Mouse (Mus musculus) lung, embryonic 15.5 days (tissue): ENCODE measurements around the gene Eva1c. TPM values are rescaled to one million over a fixed set of nuclear protein-coding genes. Genes with fewer than 3 reads are reported as not detected.
"Not testable (repeated sequence)": the region's sequence is repeated elsewhere in the genome, so short reads cannot be mapped to it uniquely, and the experiment has no call there.

ENCODE experiments used
- ATAC-seq: fragments of 200-750 bp; cut with Nextera tagmentation; 2 replicates; pipeline ENCODE4 v1.8.0; 2017; ENCODE audit warnings: moderate number of reproducible peaks, borderline replicate concordance; ENCODE audit not compliant: low FRiP score, low TSS enrichment; ENCODE audit errors: extremely low read depth
- H3K27ac ChIP-seq: fragments of 300-500 bp; sonication (generic); 2 replicates; pipeline ENCODE4 v1.5.1; 2015; ENCODE audit warnings: moderate library complexity, mild to moderate bottlenecking, inconsistent platforms
- H3K27me3 ChIP-seq: fragments of 300-500 bp; sonication (generic); 2 replicates; pipeline ENCODE4 v1.6.1; 2015; ENCODE audit warnings: inconsistent platforms
- H3K36me3 ChIP-seq: fragments of 300-500 bp; sonication (generic); 2 replicates; pipeline ENCODE4 v1.6.1; 2015; ENCODE audit warnings: inconsistent platforms
- H3K4me1 ChIP-seq: fragments of 300-500 bp; sonication (generic); 2 replicates; pipeline ENCODE4 v1.6.1; 2015; ENCODE audit warnings: inconsistent platforms
- H3K4me2 ChIP-seq: fragments of 300-500 bp; sonication (generic); 2 replicates; pipeline ENCODE4 v1.6.1; 2015; ENCODE audit warnings: inconsistent platforms, mild to moderate bottlenecking, moderate library complexity
- H3K4me3 ChIP-seq: fragments of 300-500 bp; sonication (generic); 2 replicates; pipeline ENCODE4 v1.5.1; 2015; ENCODE audit warnings: mild to moderate bottlenecking, inconsistent platforms
- H3K9ac ChIP-seq: fragments of 300-500 bp; sonication (generic); 2 replicates; pipeline ENCODE4 v1.6.1; 2015; ENCODE audit warnings: inconsistent platforms
- H3K9me3 ChIP-seq: fragments of 300-500 bp; sonication (generic); 2 replicates; pipeline ENCODE4 v1.6.1; 2016; ENCODE audit warnings: inconsistent platforms
- WGBS: fragments of 180-500 bp; shearing (Covaris S2); methylation state at CpG from one replicate; pipeline ENCODE4 v1.1.7; 2015; 5-methylcytosine and 5-hydroxymethylcytosine counted together
- polyA plus RNA-seq: library from polyadenylated mRNA; unstranded; fragments of >200 nt; fragmentation: Nextera tagmentation; extraction: Ambion mirVana; gene quantifications from 2 replicates; pipeline ENCODE4 v1.2.1, GENCODE M21; 2015

Gene Eva1c
- polyA plus RNA-seq, 1 experiment from 2014 or later = 2.8 TPM

DNA sequence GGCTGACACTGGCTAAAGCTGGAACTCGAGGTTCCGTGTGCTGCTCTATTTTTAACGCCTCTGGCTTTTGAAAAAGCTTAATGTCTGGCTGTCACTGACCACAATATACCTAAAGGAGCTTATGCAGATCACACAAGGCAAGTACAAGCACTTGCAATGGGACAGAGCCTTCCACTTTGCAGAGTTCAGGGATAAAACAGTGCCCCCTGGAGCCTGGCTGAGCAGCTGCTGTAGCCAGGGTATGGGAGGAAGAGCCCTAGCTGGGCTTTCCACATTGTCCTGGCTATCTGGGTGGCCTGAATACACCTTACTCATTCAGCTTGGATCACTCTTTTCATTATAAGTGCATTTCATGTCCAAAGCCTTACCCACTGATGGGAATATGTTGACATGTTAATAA lies 24.6 kb upstream of the Eva1c start:
- Histone ChIP-seq H3K4me2 (no peak overlapping the region), H3K36me3 (peaks cover 32% of the 10 kb centered on the region; the same call in 1 of the 2 replicates), H3K27ac (no peak overlapping the region), H3K27me3 (no peaks in the 10 kb centered on the region), H3K9ac (no peak overlapping the region), H3K4me1 (0 out of 2 replicates have a peak, but pooled peaks cover 3% of the 10 kb centered on the region), H3K9me3 (no peaks in the 10 kb centered on the region), H3K4me3 (no peak overlapping the region)
- no peak for ATAC-seq
- WGBS = 89% methylated on average over 3 of the region's 3 CpGs

DNA sequence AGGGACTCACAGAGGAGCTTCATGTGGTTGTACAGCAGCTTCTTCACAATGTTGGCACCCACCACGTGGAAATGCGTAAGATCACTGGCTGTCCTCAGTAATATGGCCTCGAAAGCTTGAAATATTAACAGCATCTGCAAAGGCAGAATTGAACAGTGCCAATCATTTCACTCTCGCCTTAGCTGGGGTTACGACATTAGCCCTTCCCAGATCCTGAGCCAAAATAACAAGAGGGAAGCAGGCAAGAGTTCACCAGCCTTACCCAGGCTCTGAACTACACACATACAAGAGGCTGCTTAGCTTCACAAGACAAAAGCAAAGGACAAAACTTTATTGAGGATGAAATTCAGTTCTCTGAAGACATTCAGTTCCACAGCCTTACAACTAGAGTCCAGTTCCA lies 22.1 kb upstream of the Eva1c start:
- 92% methylated on average over 5 of the region's 5 CpGs for WGBS
- H3K27me3 ChIP-seq = no peaks in the 10 kb centered on the region
- H3K4me3 ChIP-seq = no peak overlapping the region
- peaks cover 29% of the 10 kb centered on the region; the same call in 1 of the 2 replicates for H3K36me3 ChIP-seq
- no peak for ATAC-seq
- no peak overlapping the region for H3K9ac ChIP-seq
- H3K9me3 ChIP-seq = no peaks in the 10 kb centered on the region
- peaks cover 2% of the 10 kb centered on the region; the same call in 1 of the 2 replicates for H3K4me1 ChIP-seq
- no peak overlapping the region for H3K27ac ChIP-seq
- H3K4me2 ChIP-seq = no peak overlapping the region

DNA sequence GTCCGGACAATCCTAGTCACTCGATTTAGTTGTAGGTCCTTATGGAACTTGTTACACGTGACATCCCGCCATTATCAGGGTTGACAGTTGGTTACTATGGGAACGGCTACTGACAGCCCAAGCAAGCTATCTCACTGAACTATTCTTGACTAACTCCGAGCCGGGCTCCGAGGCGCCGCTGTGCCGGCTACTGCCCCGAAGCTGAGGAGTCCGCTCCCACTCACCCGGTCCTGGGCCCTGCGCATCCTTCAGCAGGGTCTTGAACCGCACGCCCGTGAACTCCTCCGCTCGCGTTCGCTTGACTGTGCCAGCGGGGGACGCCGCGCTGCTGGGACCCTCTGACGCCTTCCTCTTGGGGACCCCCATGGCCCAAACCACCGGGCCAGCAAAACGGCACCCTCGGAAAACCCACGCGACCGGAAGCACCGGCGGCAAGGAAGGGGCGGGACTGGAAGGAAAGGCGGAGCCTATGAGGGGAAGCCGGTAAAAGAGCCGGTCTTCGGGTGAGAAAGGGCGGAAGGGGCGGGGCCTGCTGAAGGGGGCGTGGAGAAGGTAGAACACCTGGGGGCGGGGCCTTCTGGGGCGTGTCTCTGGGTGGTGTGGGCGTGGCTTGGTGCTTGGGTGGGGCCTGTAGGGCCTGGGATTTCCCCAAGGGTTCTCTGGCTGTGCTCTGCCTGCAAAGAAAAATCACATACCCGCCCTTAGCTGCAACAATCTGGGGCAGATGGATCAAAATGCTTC lies 16.4 kb upstream of the Eva1c start, which contains the start of gene Urb1:
Urb1 (minus strand) TSS at position 439 of the 741 bp plus-strand sequence.
- H3K27me3 ChIP-seq = no peaks in the 10 kb centered on the region
- peak within 1 kb of the TSS; percentile 80 for H3K27ac ChIP-seq
- peak within 1 kb of the TSS; percentile 52 for H3K9ac ChIP-seq
- H3K4me2 ChIP-seq = peak within 1 kb of the TSS; percentile 89
- peaks cover 12% of the 10 kb centered on the region; the same call in 1 of the 2 replicates for H3K4me1 ChIP-seq
- under 1% methylated on average over 47 of the region's 47 CpGs for WGBS
- peak within 1 kb of the TSS; percentile 87 for H3K4me3 ChIP-seq
- peak; percentile 95 for ATAC-seq
- 0 out of 2 replicates have a peak, but pooled peaks cover 2% of the 10 kb centered on the region for H3K36me3 ChIP-seq
- no peaks in the 10 kb centered on the region for H3K9me3 ChIP-seq

DNA sequence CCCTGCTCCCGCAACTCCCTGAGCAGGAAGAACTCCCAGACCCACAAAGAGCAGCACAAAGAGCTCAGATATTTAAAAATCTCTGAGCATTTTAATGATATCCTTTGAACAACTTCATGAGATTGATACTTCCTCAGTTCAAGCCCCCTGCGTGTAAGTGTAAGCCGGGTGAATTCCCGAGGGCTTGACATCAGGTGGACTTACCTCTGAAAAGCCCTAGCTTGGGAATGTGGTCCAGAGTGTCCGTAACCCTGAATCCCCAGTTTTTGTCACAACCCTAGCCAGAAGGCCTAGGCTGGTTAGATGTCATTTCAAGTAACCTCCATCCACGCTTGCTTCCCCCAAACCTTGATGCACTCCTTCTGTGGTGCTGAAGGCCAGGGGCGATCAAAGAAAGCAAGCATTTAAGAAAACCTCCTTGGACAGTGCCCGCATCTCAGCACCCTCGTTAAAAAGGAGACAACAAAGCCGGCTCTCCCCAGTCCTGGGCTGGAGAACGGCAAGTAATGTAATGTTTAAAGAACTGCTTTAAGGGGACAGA lies 15.7 kb upstream of the Eva1c start:
- Histone ChIP-seq H3K4me1 (peaks cover 12% of the 10 kb centered on the region; the same call in 1 of the 2 replicates), H3K4me3 (peak overlapping the region; percentile 87), H3K36me3 (no peaks in the 10 kb centered on the region), H3K4me2 (peak overlapping the region; percentile 89), H3K27ac (peak overlapping the region; percentile 80), H3K9me3 (no peaks in the 10 kb centered on the region), H3K27me3 (no peaks in the 10 kb centered on the region), H3K9ac (peak overlapping the region; percentile 52)
- 41% methylated on average over 11 of the region's 11 CpGs for WGBS
- ATAC-seq = no peak; the same call in 1 of the 2 replicates

DNA sequence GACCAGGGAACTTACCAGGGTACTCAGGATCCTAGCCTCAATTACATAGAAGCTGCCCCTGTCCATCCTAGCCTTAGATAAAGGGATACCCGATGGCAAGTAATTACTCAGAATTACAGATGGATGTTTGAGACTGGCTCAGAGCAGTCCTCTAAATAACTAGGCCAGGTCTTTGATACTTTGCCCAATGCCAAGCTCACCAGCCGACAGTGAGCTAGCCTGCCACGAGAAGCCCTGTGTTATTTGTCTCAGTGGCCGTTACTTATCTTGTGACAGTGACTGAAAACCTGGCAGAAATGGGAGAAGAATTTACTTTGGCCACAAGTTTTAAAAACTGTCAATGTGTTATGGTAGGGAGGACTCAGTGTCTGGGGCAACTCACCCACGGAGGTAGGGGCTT lies 14.4 kb upstream of the Eva1c start:
- Histone ChIP-seq H3K4me3 (no peak overlapping the region), H3K4me2 (no peak overlapping the region), H3K27me3 (no peaks in the 10 kb centered on the region), H3K4me1 (peaks cover 12% of the 10 kb centered on the region; the same call in 1 of the 2 replicates), H3K9ac (no peak overlapping the region), H3K27ac (no peak overlapping the region), H3K36me3 (no peaks in the 10 kb centered on the region), H3K9me3 (no peaks in the 10 kb centered on the region)
- ATAC-seq = no peak
- WGBS = 62% methylated on average over 5 of the region's 5 CpGs

DNA sequence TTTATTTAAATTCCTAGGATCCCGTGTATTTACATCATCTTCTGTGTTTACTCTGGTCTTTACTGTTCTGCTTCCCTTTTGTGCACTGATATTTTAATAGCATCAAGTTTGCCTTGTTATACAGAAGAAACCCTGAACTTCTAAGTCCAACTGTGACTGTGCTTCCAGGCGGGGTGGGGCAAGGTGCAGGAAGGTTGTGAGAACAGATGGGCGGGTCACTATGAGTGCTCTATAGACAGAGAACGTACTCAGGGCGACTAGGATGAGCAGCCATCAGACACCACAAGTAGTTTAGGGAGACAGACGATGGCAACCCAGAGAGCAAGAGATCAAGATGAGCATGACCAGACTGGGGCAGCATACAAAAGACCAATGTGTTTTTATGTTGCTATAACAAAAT lies 6.2 kb upstream of the Eva1c start:
- Histone ChIP-seq H3K36me3 (no peaks in the 10 kb centered on the region), H3K4me3 (no peak overlapping the region), H3K27me3 (0 out of 2 replicates have a peak, but pooled peaks cover 4% of the 10 kb centered on the region), H3K4me1 (no peaks in the 10 kb centered on the region), H3K4me2 (no peak overlapping the region), H3K27ac (no peak overlapping the region), H3K9me3 (no peaks in the 10 kb centered on the region), H3K9ac (no peak overlapping the region)
- no peak for ATAC-seq
- 55% methylated on average over 6 of the region's 6 CpGs for WGBS

DNA sequence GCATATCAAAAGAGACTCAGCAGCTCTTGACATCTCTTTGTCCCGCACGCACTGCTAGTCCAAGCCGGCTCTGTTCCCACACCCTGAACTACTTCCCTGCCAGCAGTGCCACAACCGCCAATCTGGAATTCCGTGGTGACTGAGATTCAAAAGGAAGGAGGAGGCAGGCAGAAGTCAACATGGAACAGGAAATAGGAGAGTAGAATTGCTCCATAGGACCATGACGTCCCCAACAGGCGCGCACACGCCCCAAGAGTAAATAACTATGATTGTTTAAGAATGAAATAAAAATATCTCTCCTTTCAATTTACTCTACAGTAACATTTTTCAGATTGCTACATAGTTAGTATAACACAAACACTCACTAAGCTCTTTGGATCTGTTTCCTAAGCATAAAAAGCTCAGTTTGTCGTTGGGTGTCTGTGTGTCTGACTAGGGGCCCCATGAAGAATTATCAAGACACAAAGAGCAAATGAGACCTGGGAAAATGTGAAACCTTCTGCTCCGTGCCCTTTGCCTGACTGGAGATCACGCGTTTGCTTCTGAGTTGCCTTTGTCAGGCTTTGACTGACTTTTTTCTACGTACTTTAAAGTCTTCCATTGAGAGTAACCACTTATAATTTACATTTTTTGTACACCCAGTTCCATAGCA lies 5.3 kb upstream of the Eva1c start:
- WGBS = 65% methylated on average over 14 of the region's 14 CpGs
- H3K27ac ChIP-seq = peak overlapping the region; percentile 23; the same call in 1 of the 2 replicates

DNA sequence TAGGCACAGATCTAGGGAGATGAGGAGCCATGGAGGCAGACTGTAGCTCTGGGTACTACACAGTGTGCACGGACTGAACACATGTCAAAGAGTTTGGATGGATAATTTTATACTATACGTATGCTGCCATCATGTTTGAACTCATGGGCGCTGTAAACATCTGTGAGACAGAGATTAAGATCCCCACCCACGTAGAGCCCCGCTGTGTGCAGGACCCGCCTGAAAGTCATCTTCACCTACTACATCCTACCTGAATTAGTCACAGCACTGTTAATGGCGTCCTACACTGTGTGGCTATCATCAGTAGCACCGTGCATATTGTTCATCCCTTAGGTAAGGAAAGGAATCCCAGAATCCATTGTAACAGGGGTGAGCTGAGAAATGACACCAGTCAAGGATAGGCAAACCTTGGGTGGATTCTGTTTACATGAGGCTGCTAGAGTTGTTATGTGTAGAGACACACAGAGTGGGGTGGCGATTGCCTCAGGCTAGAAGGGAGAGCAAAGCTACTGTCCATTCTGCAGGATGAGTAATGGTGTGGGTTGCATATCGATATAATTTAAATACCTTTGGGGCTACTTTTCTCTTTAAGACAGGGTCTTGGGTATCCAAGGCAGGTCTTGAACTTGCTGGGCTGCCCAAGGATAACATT lies 4.1 kb upstream of the Eva1c start:
- Histone ChIP-seq H3K4me1 (no peaks in the 10 kb centered on the region), H3K4me2 (no peak overlapping the region), H3K27ac (no peak overlapping the region), H3K36me3 (no peaks in the 10 kb centered on the region), H3K9ac (no peak overlapping the region), H3K9me3 (no peaks in the 10 kb centered on the region), H3K27me3 (0 out of 2 replicates have a peak, but pooled peaks cover 4% of the 10 kb centered on the region), H3K4me3 (no peak overlapping the region)
- WGBS = 79% methylated on average over 10 of the region's 10 CpGs
- ATAC-seq = no peak

More for the DNA sequence above, 5.3 kb upstream of the Eva1c start:
- Histone ChIP-seq H3K4me3 (no peak overlapping the region), H3K9ac (no peak overlapping the region), H3K36me3 (no peaks in the 10 kb centered on the region), H3K9me3 (no peaks in the 10 kb centered on the region), H3K4me1 (no peaks in the 10 kb centered on the region), H3K4me2 (no peak overlapping the region), H3K27me3 (0 out of 2 replicates have a peak, but pooled peaks cover 4% of the 10 kb centered on the region)
- no peak for ATAC-seq

DNA sequence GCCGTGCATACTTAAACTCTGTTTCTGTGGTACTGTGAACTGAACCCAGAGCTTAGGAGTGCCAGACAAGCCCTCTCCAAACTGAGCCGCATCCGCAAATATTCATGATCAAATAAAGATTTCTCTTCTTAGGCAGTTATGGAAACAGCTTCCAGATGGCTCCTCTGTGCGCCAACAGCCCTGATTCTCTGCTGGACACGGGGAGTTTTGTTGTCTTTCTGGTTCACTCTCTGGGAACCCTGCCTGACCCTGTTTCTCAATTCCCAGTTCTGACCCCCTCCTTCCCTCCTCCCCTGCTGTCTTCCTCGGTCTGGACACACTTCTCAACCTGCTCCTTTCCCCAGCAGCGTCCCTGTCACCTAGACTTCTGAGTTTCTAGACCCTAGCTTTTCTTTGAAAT lies 3.5 kb upstream of the Eva1c start:
- WGBS = 55% methylated on average over 7 of the region's 7 CpGs
- no peak for ATAC-seq
- H3K4me3 ChIP-seq = no peak overlapping the region
- H3K36me3 ChIP-seq = no peaks in the 10 kb centered on the region
- H3K9ac ChIP-seq = no peak overlapping the region
- H3K27me3 ChIP-seq = 0 out of 2 replicates have a peak, but pooled peaks cover under 1% of the 10 kb centered on the region
- H3K9me3 ChIP-seq = no peaks in the 10 kb centered on the region
- no peak overlapping the region for H3K27ac ChIP-seq
- no peak overlapping the region for H3K4me2 ChIP-seq
- H3K4me1 ChIP-seq = no peaks in the 10 kb centered on the region

DNA sequence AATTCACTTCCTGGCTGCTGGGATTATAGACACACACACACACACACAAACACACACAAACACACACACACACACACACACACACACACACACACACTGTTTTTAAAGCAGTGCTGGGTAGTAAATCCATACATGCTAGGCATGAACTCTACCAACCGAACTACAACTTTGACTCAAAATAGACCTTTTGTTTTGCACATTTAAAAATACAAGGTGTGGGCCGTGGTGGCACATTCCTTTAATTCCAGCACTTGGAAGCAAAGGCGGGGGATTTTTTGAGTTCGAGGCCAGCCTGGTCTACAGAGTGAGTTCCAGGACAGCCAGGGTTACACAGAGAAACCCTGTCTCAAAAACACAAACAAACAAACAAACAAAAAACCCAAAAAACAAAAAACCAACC lies 2.5 kb upstream of the Eva1c start:
- not testable (repeated sequence) for H3K4me1 ChIP-seq
- 71% methylated on average over 4 of the region's 4 CpGs for WGBS

DNA sequence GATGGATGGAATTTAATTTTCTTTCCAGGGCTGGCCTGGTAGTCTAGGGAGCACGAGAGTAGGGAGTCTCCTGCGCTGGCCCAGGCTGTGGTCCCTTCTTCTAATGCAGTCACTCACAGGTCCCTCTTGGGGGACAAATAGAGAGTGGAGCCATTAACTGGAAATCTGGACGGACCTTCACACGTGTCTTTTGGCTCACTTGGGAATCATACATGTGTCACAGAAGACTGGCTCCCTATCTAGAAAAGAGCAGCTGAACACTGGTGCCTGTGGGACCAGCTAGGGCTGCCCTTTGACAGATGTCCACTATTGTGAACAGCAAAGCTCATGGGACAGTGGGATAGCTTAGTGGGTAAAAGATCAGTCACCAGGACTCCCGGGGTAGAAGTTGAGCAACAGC lies 478 bp upstream of the Eva1c start:
- H3K4me1 ChIP-seq = peaks cover 17% of the 10 kb centered on the region
- H3K27ac ChIP-seq = no peak overlapping the region
- H3K27me3 ChIP-seq = peaks cover 8% of the 10 kb centered on the region; the same call in 1 of the 2 replicates
- no peak overlapping the region for H3K4me2 ChIP-seq
- H3K36me3 ChIP-seq = no peaks in the 10 kb centered on the region
- H3K9ac ChIP-seq = no peak overlapping the region
- H3K4me3 ChIP-seq = no peak overlapping the region
- no peak for ATAC-seq
- no peaks in the 10 kb centered on the region for H3K9me3 ChIP-seq
- 82% methylated on average over 5 of the region's 5 CpGs for WGBS

More for the DNA sequence above, 2.5 kb upstream of the Eva1c start:
- not testable (repeated sequence) for H3K4me3 ChIP-seq, H3K36me3 ChIP-seq, H3K9me3 ChIP-seq, H3K27me3 ChIP-seq, H3K9ac ChIP-seq, H3K27ac ChIP-seq, H3K4me2 ChIP-seq, ATAC-seq
